Mouse (Mus musculus): ENCODE measurements at regions not wholly inside any gene's neighbourhood (a gene's known extent, or its start where the extent isn't known, plus 50 kb on each side); places are given as distances from the start of the nearest gene placed in this dataset.
"Not testable (repeated sequence)": the region's sequence is repeated elsewhere in the genome, so short reads cannot be mapped to it uniquely, and the experiment has no call there.

DNA sequence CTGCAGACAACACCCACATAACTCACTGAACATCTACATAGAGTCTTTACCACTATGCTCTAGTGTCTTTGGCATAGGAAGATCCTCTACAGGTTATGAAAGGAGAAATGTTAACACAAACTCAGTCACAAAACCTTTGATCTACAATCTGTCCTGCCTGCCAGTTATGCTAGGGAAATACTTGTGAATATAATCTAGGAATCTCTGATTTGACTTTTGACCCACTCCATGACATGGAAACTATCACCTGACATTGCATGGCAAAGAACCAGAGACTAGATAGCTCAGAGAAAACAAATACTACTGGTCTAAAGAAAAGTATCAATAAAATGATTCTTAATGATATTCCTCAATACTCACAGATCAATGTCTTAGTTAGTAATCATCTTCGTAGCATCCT is 524.3 kb upstream of the Kif18a start:
- no peak for DNase-seq (ENCODE audit: low read depth, low spot score)

DNA sequence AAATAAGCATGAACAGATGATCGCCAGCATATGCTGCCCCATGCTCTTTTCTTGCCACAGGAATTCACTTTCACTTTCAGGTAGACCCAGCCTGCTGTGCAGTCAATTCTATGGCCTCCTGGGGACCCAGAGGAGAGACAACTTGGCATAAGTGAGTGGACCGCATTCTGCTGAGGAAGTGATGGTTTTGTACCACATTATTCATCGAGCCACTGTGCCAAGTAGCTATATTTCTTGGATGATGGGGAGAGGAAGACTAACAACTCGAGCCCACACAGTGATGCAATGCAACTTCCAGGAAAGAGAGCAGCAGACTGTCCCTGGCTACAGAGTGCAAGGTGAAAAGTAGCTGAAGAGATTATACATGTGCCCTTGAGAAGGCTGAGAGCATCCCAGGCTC is 515.8 kb upstream of the Kif18a start:
- DNase-seq (ENCODE audit: low read depth, low spot score) = no peak

DNA sequence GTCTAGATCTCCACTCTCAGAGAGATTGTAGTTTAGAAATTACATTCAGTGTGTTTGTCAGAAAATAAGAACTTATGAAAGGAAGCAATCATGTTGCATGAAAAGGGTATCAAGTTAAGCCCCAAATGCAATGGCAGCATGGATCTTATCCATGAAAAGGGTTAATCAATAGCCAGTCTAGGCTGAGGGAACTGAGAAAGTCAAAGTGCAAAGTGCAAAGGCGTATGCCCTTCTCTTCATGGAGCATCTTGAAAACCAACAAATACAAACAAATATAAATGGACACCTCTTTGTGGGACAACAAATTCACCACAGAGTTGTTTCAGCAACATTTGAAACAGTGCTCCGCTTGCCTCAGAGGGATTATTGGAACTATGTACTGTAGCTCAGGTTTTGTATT is 514.1 kb upstream of the Kif18a start:
- no peak for DNase-seq (ENCODE audit: low read depth, low spot score)

- no peak for DNase-seq (ENCODE audit: low read depth, low spot score)
Observed at GRCm38 (mm10) chr2:108770383-108770782, 510.2 kb upstream of the Kif18a start.

- DNase-seq (ENCODE audit: low read depth, low spot score) = no peak
Observed at GRCm38 (mm10) chr2:108783457-108783856, 497.1 kb upstream of the Kif18a start.

DNA sequence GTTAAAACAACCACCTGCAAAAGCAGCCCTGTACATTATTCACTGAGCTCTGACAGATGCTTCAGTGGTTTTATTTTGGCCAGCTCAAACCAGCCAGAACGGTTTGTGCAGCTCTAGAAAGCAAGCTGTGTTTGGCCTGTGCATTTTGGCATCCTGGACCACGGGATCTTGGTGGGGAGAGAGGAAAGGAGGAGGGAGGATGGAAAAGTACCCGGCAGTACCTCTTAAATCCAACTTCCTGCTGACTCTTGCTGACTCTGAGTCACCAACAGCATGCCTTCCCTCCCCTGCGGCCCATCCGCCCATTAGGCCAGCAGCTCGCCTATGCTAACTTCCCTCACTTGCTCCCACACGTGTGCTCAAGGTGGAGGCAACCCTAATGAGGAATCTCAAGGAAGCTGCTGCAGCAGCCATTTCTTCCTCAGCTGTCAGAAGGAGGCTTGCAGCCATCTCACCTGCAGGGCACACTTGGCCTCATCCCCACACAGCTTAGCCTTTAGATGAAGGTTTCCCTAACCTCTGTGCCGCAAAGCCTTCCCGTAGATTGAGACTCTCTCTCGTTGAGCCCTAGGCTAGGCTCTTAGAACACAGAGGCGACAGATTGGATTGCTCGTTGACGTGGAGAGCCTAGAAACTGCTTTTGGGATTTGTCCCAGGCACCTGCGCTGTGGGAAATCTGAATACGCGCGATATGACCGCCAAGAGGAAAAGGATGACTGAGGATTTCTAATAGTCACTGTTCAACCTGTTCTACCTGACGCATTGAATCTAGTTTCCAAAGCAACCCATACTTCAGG is 495.2 kb upstream of the Kif18a start:
- DNase-seq (ENCODE audit: low read depth, low spot score) = peak; percentile 9

DNA sequence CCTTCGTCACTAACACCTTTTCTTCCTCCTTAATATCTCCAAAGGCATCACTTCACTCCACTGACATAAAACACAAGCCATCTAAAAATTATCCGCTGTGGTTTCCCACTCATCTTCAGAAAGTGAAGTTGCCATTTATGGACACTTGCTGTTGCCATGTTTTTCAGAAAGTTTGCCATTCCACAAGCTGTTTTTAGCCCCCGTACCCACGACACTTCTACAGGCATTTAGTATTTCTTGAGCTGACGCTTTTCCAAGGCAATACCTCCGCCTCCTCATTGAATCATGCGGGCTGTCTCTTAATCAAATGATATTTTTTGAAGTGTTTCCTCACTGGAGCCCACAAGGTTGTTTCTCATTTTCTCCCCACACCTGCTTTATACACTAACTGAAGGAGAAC is 491.4 kb upstream of the Kif18a start:
- no peak for DNase-seq (ENCODE audit: low read depth, low spot score)

- DNase-seq (ENCODE audit: low read depth, low spot score) = peak; percentile 34
Observed at GRCm38 (mm10) chr2:108795145-108795544, 485.4 kb upstream of the Kif18a start.

DNA sequence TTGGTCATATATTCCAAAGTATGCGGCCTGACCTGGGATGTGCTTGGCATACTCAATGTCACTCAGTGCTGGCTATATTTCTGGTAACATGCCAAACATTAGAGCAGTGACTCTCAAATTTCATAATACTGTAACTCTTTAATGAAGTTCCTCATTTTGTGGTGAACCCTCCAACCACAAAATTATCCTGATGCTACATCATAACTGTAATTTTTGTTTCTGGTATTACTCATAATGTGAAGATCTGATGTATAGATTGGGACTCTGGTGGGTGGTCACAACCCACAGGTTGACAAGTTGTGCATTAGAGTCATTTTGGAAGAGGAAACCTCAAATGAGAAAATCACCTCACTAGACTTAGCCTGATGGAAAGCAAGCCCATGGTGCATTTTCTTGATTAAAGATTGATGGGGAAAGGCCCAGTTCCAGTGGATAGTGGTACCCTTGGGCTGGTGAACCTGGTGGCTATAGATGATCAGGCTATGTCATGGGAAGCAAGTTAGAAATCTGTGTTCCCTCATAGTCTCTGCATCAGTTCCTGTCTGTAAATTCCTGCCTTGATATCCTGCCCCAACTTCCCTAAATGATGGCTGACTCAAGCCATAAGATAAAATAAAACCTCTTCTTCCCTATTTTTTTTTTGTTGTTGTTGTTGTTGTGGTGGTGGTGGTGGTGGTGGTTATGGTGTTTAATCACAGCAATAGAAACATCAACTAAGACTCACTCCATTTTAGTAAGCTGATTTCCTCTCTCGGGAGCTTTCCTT is 483.5 kb upstream of the Kif18a start:
- DNase-seq (ENCODE audit: low read depth, low spot score) = no peak

GRCm38 (mm10) chr2:108812367-108812766 is 468.2 kb upstream of the Kif18a start:
- no peak for DNase-seq (ENCODE audit: low read depth, low spot score)

DNA sequence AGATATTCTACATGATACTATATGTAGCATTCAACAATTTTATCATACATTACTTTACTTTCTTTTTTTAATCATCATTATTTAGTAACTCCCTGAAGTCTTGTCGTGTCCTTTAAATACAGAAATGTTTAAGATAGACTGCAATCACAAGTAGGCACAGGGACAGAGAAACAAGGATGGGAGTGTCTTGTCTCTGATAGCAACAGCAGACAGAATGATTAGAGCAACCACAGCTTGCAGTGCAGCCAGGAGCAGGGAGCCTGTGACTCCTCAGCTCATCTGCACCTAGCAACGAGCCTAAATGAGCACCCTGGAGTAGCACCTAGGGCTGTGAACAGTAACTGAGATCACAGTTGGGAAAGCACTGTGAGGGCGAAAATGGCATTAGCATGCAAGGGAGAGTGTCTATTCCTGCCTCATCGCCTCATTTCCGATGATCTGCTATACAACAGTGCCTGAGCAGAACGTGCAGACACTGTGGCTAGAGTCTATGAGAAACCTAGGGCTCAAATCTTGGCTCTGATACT is 467.4 kb upstream of the Kif18a start:
- no peak for DNase-seq (ENCODE audit: low read depth, low spot score)

DNA sequence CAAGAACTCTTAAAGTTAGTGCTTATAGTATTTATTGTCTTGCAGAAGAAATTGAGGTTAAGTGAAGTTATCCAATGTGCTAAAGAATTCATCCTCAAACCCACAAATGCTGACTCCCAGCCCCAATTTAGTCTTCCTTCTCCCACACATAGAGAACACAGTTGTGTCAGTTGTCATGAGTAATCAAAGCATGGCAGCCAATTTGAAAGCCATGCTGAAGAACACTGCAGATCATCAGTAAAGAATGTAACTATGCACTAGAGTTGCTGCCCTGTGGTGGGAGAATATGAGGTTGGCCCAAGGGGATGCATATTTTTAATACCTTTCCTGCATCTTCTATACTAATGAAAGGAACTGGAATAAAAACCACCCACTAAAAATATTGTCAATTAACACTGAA is 464.0 kb upstream of the Kif18a start:
- no peak for DNase-seq (ENCODE audit: low read depth, low spot score)

DNA sequence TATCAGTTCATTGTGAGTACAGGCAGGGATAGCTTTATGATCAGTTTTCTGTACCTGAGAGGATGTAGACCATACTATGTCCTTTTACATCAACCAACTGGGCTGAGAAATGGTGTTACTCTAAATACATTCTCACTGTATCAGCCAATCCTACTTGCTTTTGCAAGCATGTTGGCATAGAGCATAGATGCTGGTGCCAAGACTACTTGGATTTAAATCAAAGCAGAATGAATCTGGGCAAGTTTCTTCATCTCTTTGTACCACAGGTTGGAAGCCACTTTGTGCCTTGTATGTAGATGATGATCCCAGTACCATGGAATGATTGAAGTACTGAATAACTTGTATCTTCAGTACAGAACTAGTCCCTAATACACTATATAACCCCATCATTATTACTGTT is 456.5 kb upstream of the Kif18a start:
- no peak for DNase-seq (ENCODE audit: low read depth, low spot score)

GRCm38 (mm10) chr2:108825981-108826380 is 454.6 kb upstream of the Kif18a start:
- DNase-seq (ENCODE audit: low read depth, low spot score) = no peak

GRCm38 (mm10) chr2:108827106-108827838 is 453.3 kb upstream of the Kif18a start:
- peak; percentile 85 for DNase-seq (ENCODE audit: low read depth, low spot score)

GRCm38 (mm10) chr2:108827974-108828700 is 452.4 kb upstream of the Kif18a start:
- no peak for DNase-seq (ENCODE audit: low read depth, low spot score)

DNA sequence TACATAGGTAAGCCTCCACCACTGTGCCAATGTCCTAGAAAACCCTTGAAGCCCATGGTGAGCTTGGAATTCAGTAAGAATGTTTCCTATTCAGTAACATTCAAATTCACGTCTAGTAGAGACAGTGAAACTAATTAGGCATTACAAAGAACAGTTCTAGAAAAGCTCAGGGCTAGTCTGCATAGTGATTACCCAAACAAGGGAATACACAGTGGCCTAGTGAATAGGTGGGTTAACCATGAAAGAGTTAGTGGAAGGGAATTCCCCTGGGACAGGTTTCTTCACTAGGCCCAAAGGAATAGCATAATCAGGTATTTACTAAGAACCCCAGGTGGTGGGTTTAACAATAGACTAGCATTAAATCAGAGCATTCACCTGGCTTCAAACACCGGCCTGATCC is 436.7 kb upstream of the Kif18a start:
- not testable (repeated sequence) for DNase-seq (ENCODE audit: low read depth, low spot score)

- DNase-seq (ENCODE audit: low read depth, low spot score) = no peak
Observed at GRCm38 (mm10) chr2:108848051-108848450, 432.5 kb upstream of the Kif18a start.

- no peak for DNase-seq (ENCODE audit: low read depth, low spot score)
Observed at GRCm38 (mm10) chr2:108854399-108854798, 426.1 kb upstream of the Kif18a start.

- peak; percentile 20 for DNase-seq (ENCODE audit: low read depth, low spot score)
Observed at GRCm38 (mm10) chr2:108877141-108877540, 403.4 kb upstream of the Kif18a start.

DNA sequence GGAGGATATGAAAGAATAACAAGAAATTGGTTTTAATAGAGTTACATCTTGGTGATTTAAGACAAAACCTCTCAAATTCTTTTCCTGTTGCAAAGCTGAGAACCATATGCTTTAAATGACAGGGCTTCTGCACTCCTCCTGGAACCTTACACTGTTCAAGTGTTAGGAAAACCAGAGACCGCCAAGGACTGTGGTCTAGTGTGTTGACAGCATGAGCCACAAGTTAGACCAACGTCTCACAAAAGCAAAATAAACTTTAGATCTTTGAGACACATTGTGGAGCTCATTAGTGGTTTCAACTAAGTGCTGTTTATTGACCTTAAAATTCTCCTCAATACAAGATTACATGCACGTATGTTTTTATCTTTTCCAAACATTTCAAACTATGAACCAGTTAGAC is 402.9 kb upstream of the Kif18a start:
- no peak for DNase-seq (ENCODE audit: low read depth, low spot score)

Measured in mesoderm, embryonic 11.5 days (tissue).